Mouse (Mus musculus): ENCODE results near the gene Fam3a. TPM values are rescaled to one million over a fixed set of nuclear protein-coding genes. Genes with fewer than 3 reads are reported as not detected.
A peak's percentile ranks its signal among the peaks of the same experiment; 100 is the strongest.

The Fam3a gene
- 29.1 and 34.0 TPM in 2 replicates for polyA plus RNA-seq (2016; fragmentation: Nextera tagmentation; extraction: Ambion mirVana)

GRCm38 (mm10) chrX:74392535-74393443, at the start of gene Fam3a, which contains the start of gene Ikbkg:
Gene Fam3a, minus strand, starts transcription at chrX:74393272.
Gene Ikbkg, plus strand, starts transcription at chrX:74393290.
- Histone ChIP-seq H3K4me3 (replicated peaks) (peak within 1 kb of the TSS; percentile 50), H3K4me2 (peak within 1 kb of the TSS; percentile 57), H3K27me3 (no peaks in the 10 kb centered on the region), H3K9me3 (no peaks in the 10 kb centered on the region), H3K27ac (peak within 1 kb of the TSS; percentile 74), H3K4me1 (peaks cover 3% of the 10 kb centered on the region; the same call in 1 of the 2 replicates), H3K36me3 (replicated peaks) (no peaks in the 10 kb centered on the region), H3K9ac (peak within 1 kb of the TSS; percentile 69)
- 13% methylated on average over 30 of the region's 30 CpGs for WGBS
- ATAC-seq (ENCODE audit: low FRiP score): peak; percentile 100

- Histone ChIP-seq H3K9ac (peak overlapping the region; percentile 54), H3K4me1 (peaks cover 4% of the 10 kb centered on the region; the same call in 1 of the 2 replicates), H3K27me3 (no peaks in the 10 kb centered on the region), H3K9me3 (no peaks in the 10 kb centered on the region), H3K4me3 (replicated peaks) (peak overlapping the region; percentile 53), H3K36me3 (replicated peaks) (peaks cover 7% of the 10 kb centered on the region), H3K27ac (peak overlapping the region; percentile 81), H3K4me2 (peak overlapping the region; percentile 57)
- peak; percentile 45 for ATAC-seq (ENCODE audit: low FRiP score)
- 22% methylated on average over 22 of the region's 22 CpGs for WGBS
Observed at GRCm38 (mm10) chrX:74429290-74429821, 36.3 kb upstream of the Fam3a start.

- H3K27me3 ChIP-seq: no peaks in the 10 kb centered on the region
- H3K9ac ChIP-seq: peak within 1 kb of the TSS; percentile 55
- H3K36me3 ChIP-seq (replicated peaks): peaks cover 2% of the 10 kb centered on the region; the same call in 1 of the 2 replicates
- peak within 1 kb of the TSS; percentile 57 for H3K4me2 ChIP-seq
- peak; percentile 91 for ATAC-seq (ENCODE audit: low FRiP score)
- H3K4me1 ChIP-seq: peaks cover 4% of the 10 kb centered on the region; the same call in 1 of the 2 replicates
- no peaks in the 10 kb centered on the region for H3K9me3 ChIP-seq
- WGBS: 24% methylated on average over 25 of the region's 25 CpGs
- peak within 1 kb of the TSS; percentile 81 for H3K27ac ChIP-seq
- peak within 1 kb of the TSS; percentile 53 for H3K4me3 ChIP-seq (replicated peaks)
Observed at GRCm38 (mm10) chrX:74428826-74429276, 35.8 kb upstream of the Fam3a start, which contains the start of gene G6pdx. Gene G6pdx, minus strand, starts transcription at chrX:74429194.

- H3K9ac ChIP-seq: peak overlapping the region; percentile 55
- peaks cover 4% of the 10 kb centered on the region; the same call in 1 of the 2 replicates for H3K4me1 ChIP-seq
- H3K36me3 ChIP-seq (replicated peaks): no peaks in the 10 kb centered on the region
- peak overlapping the region; percentile 81; the same call in 1 of the 2 replicates for H3K27ac ChIP-seq
- H3K4me2 ChIP-seq: peak overlapping the region; percentile 57
- 29% methylated on average over 35 of the region's 35 CpGs for WGBS
- no peaks in the 10 kb centered on the region for H3K9me3 ChIP-seq
- ATAC-seq (ENCODE audit: low FRiP score): peak; percentile 57
- H3K4me3 ChIP-seq (replicated peaks): peak overlapping the region; percentile 53
- no peaks in the 10 kb centered on the region for H3K27me3 ChIP-seq
Observed at GRCm38 (mm10) chrX:74428146-74428825, 35.2 kb upstream of the Fam3a start.

GRCm38 (mm10) chrX:74427116-74427515, 34.0 kb upstream of the Fam3a start:
- H3K9me3 ChIP-seq: no peaks in the 10 kb centered on the region
- peaks cover 4% of the 10 kb centered on the region; the same call in 1 of the 2 replicates for H3K4me1 ChIP-seq
- no peak for ATAC-seq (ENCODE audit: low FRiP score)
- H3K27ac ChIP-seq: no peak overlapping the region
- H3K27me3 ChIP-seq: no peaks in the 10 kb centered on the region
- no peak overlapping the region for H3K9ac ChIP-seq
- H3K36me3 ChIP-seq (replicated peaks): no peaks in the 10 kb centered on the region; the same call in 1 of the 2 replicates
- H3K4me2 ChIP-seq: no peak overlapping the region
- 78% methylated on average over 3 of the region's 3 CpGs for WGBS
- no peak overlapping the region for H3K4me3 ChIP-seq (replicated peaks)

- Histone ChIP-seq H3K36me3 (replicated peaks) (no peaks in the 10 kb centered on the region; the same call in 1 of the 2 replicates), H3K27me3 (no peaks in the 10 kb centered on the region), H3K9me3 (no peaks in the 10 kb centered on the region), H3K4me3 (replicated peaks) (no peak overlapping the region), H3K4me2 (no peak overlapping the region), H3K27ac (no peak overlapping the region), H3K9ac (no peak overlapping the region), H3K4me1 (peaks cover 4% of the 10 kb centered on the region; the same call in 1 of the 2 replicates)
- WGBS: 70% methylated on average over 1 of the region's 1 CpGs
- ATAC-seq (ENCODE audit: low FRiP score): no peak
Observed at GRCm38 (mm10) chrX:74426256-74426655, 33.2 kb upstream of the Fam3a start.

- H3K27me3 ChIP-seq: no peaks in the 10 kb centered on the region
- no peaks in the 10 kb centered on the region for H3K9me3 ChIP-seq
- 94% methylated on average over 4 of the region's 4 CpGs for WGBS
- no peak for ATAC-seq (ENCODE audit: low FRiP score)
- H3K4me2 ChIP-seq: no peak overlapping the region
- no peak overlapping the region for H3K27ac ChIP-seq
- H3K9ac ChIP-seq: no peak overlapping the region
- peaks cover 1% of the 10 kb centered on the region; the same call in 1 of the 2 replicates for H3K4me1 ChIP-seq
- no peaks in the 10 kb centered on the region; the same call in 1 of the 2 replicates for H3K36me3 ChIP-seq (replicated peaks)
- H3K4me3 ChIP-seq (replicated peaks): no peak overlapping the region
Observed at GRCm38 (mm10) chrX:74425195-74425594, 32.1 kb upstream of the Fam3a start.

- H3K9ac ChIP-seq: no peak overlapping the region
- H3K4me2 ChIP-seq: no peak overlapping the region
- ATAC-seq (ENCODE audit: low FRiP score): no peak
- no peaks in the 10 kb centered on the region for H3K9me3 ChIP-seq
- no peak overlapping the region for H3K4me3 ChIP-seq (replicated peaks)
- no peaks in the 10 kb centered on the region; the same call in 1 of the 2 replicates for H3K36me3 ChIP-seq (replicated peaks)
- no peaks in the 10 kb centered on the region for H3K4me1 ChIP-seq
- no peaks in the 10 kb centered on the region for H3K27me3 ChIP-seq
- H3K27ac ChIP-seq: no peak overlapping the region
Observed at GRCm38 (mm10) chrX:74424443-74424842, 31.4 kb upstream of the Fam3a start.

- no peak overlapping the region for H3K4me3 ChIP-seq (replicated peaks)
- H3K27me3 ChIP-seq: no peaks in the 10 kb centered on the region
- no peaks in the 10 kb centered on the region for H3K4me1 ChIP-seq
Observed at GRCm38 (mm10) chrX:74413377-74413776, 20.3 kb upstream of the Fam3a start.

GRCm38 (mm10) chrX:74408340-74408739, 15.3 kb upstream of the Fam3a start:
- WGBS: 52% methylated on average over 2 of the region's 2 CpGs
- no peak overlapping the region for H3K4me2 ChIP-seq
- H3K27ac ChIP-seq: no peak overlapping the region
- H3K4me3 ChIP-seq (replicated peaks): no peak overlapping the region
- H3K4me1 ChIP-seq: no peaks in the 10 kb centered on the region
- H3K9ac ChIP-seq: no peak overlapping the region
- H3K36me3 ChIP-seq (replicated peaks): no peaks in the 10 kb centered on the region
- no peak for ATAC-seq (ENCODE audit: low FRiP score)
- H3K9me3 ChIP-seq: no peaks in the 10 kb centered on the region
- H3K27me3 ChIP-seq: no peaks in the 10 kb centered on the region

More at GRCm38 (mm10) chrX:74413377-74413776, 20.3 kb upstream of the Fam3a start:
- peak; percentile 64; the same call in 1 of the 2 replicates for ATAC-seq (ENCODE audit: low FRiP score)
- no peaks in the 10 kb centered on the region for H3K36me3 ChIP-seq (replicated peaks)
- H3K9me3 ChIP-seq: no peaks in the 10 kb centered on the region
- H3K4me2 ChIP-seq: no peak overlapping the region
- no peak overlapping the region for H3K9ac ChIP-seq
- H3K27ac ChIP-seq: no peak overlapping the region

- Histone ChIP-seq H3K4me2 (no peak overlapping the region), H3K36me3 (replicated peaks) (no peaks in the 10 kb centered on the region), H3K4me3 (replicated peaks) (no peak overlapping the region), H3K27ac (no peak overlapping the region), H3K27me3 (no peaks in the 10 kb centered on the region), H3K9me3 (no peaks in the 10 kb centered on the region), H3K4me1 (no peaks in the 10 kb centered on the region), H3K9ac (no peak overlapping the region)
- ATAC-seq (ENCODE audit: low FRiP score): no peak
- 86% methylated on average over 3 of the region's 3 CpGs for WGBS
Observed at GRCm38 (mm10) chrX:74400136-74400535, 7.1 kb upstream of the Fam3a start.

GRCm38 (mm10) chrX:74388153-74388552, 4.9 kb downstream of the Fam3a start:
- no peak for ATAC-seq (ENCODE audit: low FRiP score)
- Histone ChIP-seq H3K4me1 (peaks cover 3% of the 10 kb centered on the region; the same call in 1 of the 2 replicates), H3K4me2 (no peak overlapping the region), H3K4me3 (replicated peaks) (no peak overlapping the region), H3K36me3 (replicated peaks) (no peaks in the 10 kb centered on the region), H3K27me3 (no peaks in the 10 kb centered on the region), H3K27ac (no peak overlapping the region), H3K9me3 (no peaks in the 10 kb centered on the region), H3K9ac (no peak overlapping the region)
